Mouse (Mus musculus) CD8-positive naive resting alpha-beta T cell, adult 57 days (primary cell): ENCODE measurements around the gene Anapc2. TPM values are rescaled to one million over a fixed set of nuclear protein-coding genes. Genes with fewer than 3 reads are reported as not detected.

Experiments used
- total RNA-seq: library from RNA; stranded (reverse); gene quantifications from one replicate; pipeline ENCODE4 v1.2.4, GENCODE M21; 2023

Gene Anapc2
- 92.6 TPM for total RNA-seq

GRCm38 (mm10) chr2:25271827-25272511, at the start of gene Anapc2, which contains the start of gene Ssna1:
Anapc2 (plus strand) TSS chr2:25272478.
Ssna1 (minus strand) TSS chr2:25272438.

GRCm38 (mm10) chr2:25224492-25224765, 47.8 kb upstream of the Anapc2 start, which contains the start of gene Tubb4b:
Tubb4b (minus strand) TSS chr2:25224702.

GRCm38 (mm10) chr2:25234050-25234449, 38.2 kb upstream of the Anapc2 start, which contains the start of gene Slc34a3:
Slc34a3 (minus strand) TSS chr2:25234364.

GRCm38 (mm10) chr2:25236614-25237013, 35.7 kb upstream of the Anapc2 start, which contains the start of gene Rnf224:
Rnf224 (minus strand) TSS chr2:25236787.

GRCm38 (mm10) chr2:25242101-25242506, 30.2 kb upstream of the Anapc2 start, which contains the start of the genes Rnf208 and Cysrt1:
Rnf208 (plus strand) TSS chr2:25242255.
Cysrt1 (minus strand) TSS chr2:25242452.

GRCm38 (mm10) chr2:25246183-25247072, 25.9 kb upstream of the Anapc2 start, which contains the start of gene AL732309.1:
AL732309.1 (minus strand) TSS chr2:25246863.

GRCm38 (mm10) chr2:25255284-25255779, 16.9 kb upstream of the Anapc2 start, which contains the start of gene Tmem203:
Tmem203 (plus strand) TSS chr2:25255439.

GRCm38 (mm10) chr2:25262291-25262767, 9.9 kb upstream of the Anapc2 start, which contains the start of gene Tprn:
Tprn (plus strand) TSS chr2:25262618.

GRCm38 (mm10) chr2:25287927-25288649, 15.8 kb downstream of the Anapc2 start, which contains the start of gene Tmem210:
Tmem210 (plus strand) TSS chr2:25288145.

GRCm38 (mm10) chr2:25289651-25290050, 17.4 kb downstream of the Anapc2 start, which contains the start of gene Lrrc26:
Lrrc26 (plus strand) TSS chr2:25289915.

GRCm38 (mm10) chr2:25318971-25319773, 46.9 kb downstream of the Anapc2 start, which contains the start of gene Grin1:
Grin1 (minus strand) TSS chr2:25319187.

GRCm38 (mm10) chr2:25332286-25333160, 60.2 kb downstream of the Anapc2 start, which contains the start of gene Man1b1:
Man1b1 (plus strand) TSS chr2:25332338.

Other genes starting within 250 kb of the Anapc2 start
- gene Nsmf, start 218.1 kb upstream of the Anapc2 start, total RNA-seq, result 22.7 TPM
- gene Entpd8, start 192.2 kb upstream of the Anapc2 start, total RNA-seq, result not detected
- not detected for gene Noxa1, start 177.3 kb upstream of the Anapc2 start, total RNA-seq
- gene Nrarp, start 91.7 kb upstream of the Anapc2 start, total RNA-seq, result 3.3 TPM
- 25.9 TPM for gene Tor4a, start 75.6 kb upstream of the Anapc2 start, total RNA-seq
- gene Nelfb, start 61.0 kb upstream of the Anapc2 start, total RNA-seq, result 68.2 TPM
- gene Stpg3, start 57.8 kb upstream of the Anapc2 start, total RNA-seq, result not detected
- gene Fam166a, start 53.7 kb upstream of the Anapc2 start, total RNA-seq, result not detected
- 105 TPM for gene Tubb4b, start 47.8 kb upstream of the Anapc2 start, total RNA-seq
- gene Slc34a3, start 38.1 kb upstream of the Anapc2 start, total RNA-seq, result not detected
- not detected for gene Rnf224, start 35.7 kb upstream of the Anapc2 start, total RNA-seq
- gene Rnf208, start 30.2 kb upstream of the Anapc2 start, total RNA-seq, result not detected
- not detected for gene Cysrt1, start 30.0 kb upstream of the Anapc2 start, total RNA-seq
- 11.0 TPM for gene AL732309.1, start 25.6 kb upstream of the Anapc2 start, total RNA-seq
- 20.6 TPM for gene Tmem203, start 17.0 kb upstream of the Anapc2 start, total RNA-seq
- 20.0 TPM for gene Tprn, start 9.9 kb upstream of the Anapc2 start, total RNA-seq
- gene Ssna1, start within 50 bp of the Anapc2 start, total RNA-seq, result 39.1 TPM
- not detected for gene Tmem210, start 15.7 kb downstream of the Anapc2 start, total RNA-seq
- not detected for gene Lrrc26, start 17.4 kb downstream of the Anapc2 start, total RNA-seq
- not detected for gene Grin1, start 46.7 kb downstream of the Anapc2 start, total RNA-seq
- 34.4 TPM for gene Man1b1, start 59.9 kb downstream of the Anapc2 start, total RNA-seq
- gene Dpp7, start 83.9 kb downstream of the Anapc2 start, total RNA-seq, result 13.0 TPM
- 12.6 TPM for gene Uap1l1, start 93.2 kb downstream of the Anapc2 start, total RNA-seq
- not detected for gene Sapcd2, start 99.8 kb downstream of the Anapc2 start, total RNA-seq
- gene Entpd2, start 123.4 kb downstream of the Anapc2 start, total RNA-seq, result not detected
- gene Npdc1, start 126.9 kb downstream of the Anapc2 start, total RNA-seq, result 2.3 TPM
- 0.52 TPM for gene Fut7, start 150.8 kb downstream of the Anapc2 start, total RNA-seq
- 80.3 TPM for gene Abca2, start 156.2 kb downstream of the Anapc2 start, total RNA-seq
- gene Clic3, start 184.4 kb downstream of the Anapc2 start, total RNA-seq, result not detected
- gene Paxx, start 188.6 kb downstream of the Anapc2 start, total RNA-seq, result 83.0 TPM
- gene Ptgds, start 197.6 kb downstream of the Anapc2 start, total RNA-seq, result not detected
- not detected for gene Lcn12, start 221.4 kb downstream of the Anapc2 start, total RNA-seq
- 60.4 TPM for gene Fbxw5, start 228.3 kb downstream of the Anapc2 start, total RNA-seq
- gene C8g, start 229.2 kb downstream of the Anapc2 start, total RNA-seq, result not detected